Mouse (Mus musculus) liver, adult (tissue): Measurements from ENCODE around the gene Lhfpl3.

Experiments
- GATA4 ChIP-seq: IDR thresholded peaks from 2 replicates; pipeline ENCODE4 v1.6.1; 2014; ENCODE audit warnings: mild to moderate bottlenecking, low read length; ENCODE audit not compliant: insufficient replicate concordance

Lhfpl3 gene

GRCm38 (mm10) chr5:22745885-22746532 is at the start of gene Lhfpl3:
TSS of gene Lhfpl3 (plus strand) at chr5:22746059.
- TF ChIP-seq GATA4 = no peak

- TF ChIP-seq GATA4 = no peak
Measured at GRCm38 (mm10) chr5:22745529-22745884, 352 bp upstream of the Lhfpl3 start.

GRCm38 (mm10) chr5:22746533-22747021 is 718 bp downstream of the Lhfpl3 start:
- no peak for TF ChIP-seq GATA4

- no peak for TF ChIP-seq GATA4
Measured at GRCm38 (mm10) chr5:22747305-22747704, 1.4 kb downstream of the Lhfpl3 start.

- no peak for TF ChIP-seq GATA4
Measured at GRCm38 (mm10) chr5:22757261-22757660, 11.4 kb downstream of the Lhfpl3 start.

GRCm38 (mm10) chr5:22770726-22771125 is 24.9 kb downstream of the Lhfpl3 start:
- TF ChIP-seq GATA4 = no peak

GRCm38 (mm10) chr5:22795361-22795760 is 49.5 kb downstream of the Lhfpl3 start:
- TF ChIP-seq GATA4 = no peak

GRCm38 (mm10) chr5:22813426-22813825 is 67.6 kb downstream of the Lhfpl3 start:
- no peak for TF ChIP-seq GATA4

GRCm38 (mm10) chr5:22829822-22830450 is 84.1 kb downstream of the Lhfpl3 start:
- TF ChIP-seq GATA4 = no peak

- no peak for TF ChIP-seq GATA4
Measured at GRCm38 (mm10) chr5:22851572-22851971, 105.7 kb downstream of the Lhfpl3 start.

GRCm38 (mm10) chr5:22853503-22853902 is 107.6 kb downstream of the Lhfpl3 start:
- no peak for TF ChIP-seq GATA4

- TF ChIP-seq GATA4 = no peak
Measured at GRCm38 (mm10) chr5:22856480-22856879, 110.6 kb downstream of the Lhfpl3 start.

- no peak for TF ChIP-seq GATA4
Measured at GRCm38 (mm10) chr5:22861399-22861798, 115.5 kb downstream of the Lhfpl3 start.

- no peak for TF ChIP-seq GATA4
Measured at GRCm38 (mm10) chr5:22869031-22869430, 123.2 kb downstream of the Lhfpl3 start.

GRCm38 (mm10) chr5:22872417-22872816 is 126.6 kb downstream of the Lhfpl3 start:
- no peak for TF ChIP-seq GATA4

- no peak for TF ChIP-seq GATA4
Measured at GRCm38 (mm10) chr5:22888345-22888744, 142.5 kb downstream of the Lhfpl3 start.

GRCm38 (mm10) chr5:22889481-22889880 is 143.6 kb downstream of the Lhfpl3 start:
- no peak for TF ChIP-seq GATA4
